In the genomic region with DNA sequence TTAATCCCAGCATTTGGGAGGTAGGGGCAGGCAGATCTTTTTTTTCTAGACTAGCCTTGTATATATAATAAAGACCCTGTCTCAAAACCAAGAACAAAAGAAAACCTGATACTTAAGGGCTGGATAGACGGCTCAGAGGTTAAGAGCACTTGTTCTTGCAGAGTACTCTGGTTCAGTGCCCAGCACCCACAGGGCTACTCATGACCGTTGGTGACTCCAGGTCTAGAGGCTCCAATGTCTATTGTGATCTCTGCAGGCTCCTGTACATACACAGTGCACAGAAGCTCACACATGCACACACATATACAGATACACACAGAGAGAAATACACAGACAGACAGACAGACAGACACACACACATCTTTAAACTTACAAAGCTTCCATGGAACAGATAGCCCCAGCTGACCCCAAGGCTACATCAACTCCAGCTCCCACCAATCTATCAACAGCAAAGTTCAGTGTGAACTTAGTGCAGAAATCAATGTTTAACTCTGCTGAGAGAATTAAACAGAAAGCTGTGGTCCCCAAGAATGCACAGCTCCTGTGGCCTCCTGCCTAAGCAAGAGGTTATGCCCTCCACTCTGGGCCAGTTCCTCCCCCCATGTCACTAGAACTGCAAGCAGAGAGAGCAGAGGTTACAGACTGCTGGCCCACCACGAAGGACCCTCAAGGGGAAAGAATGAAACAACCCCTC, we compare ENCODE assay signal across 30 mouse cellular contexts. TPM values are rescaled to one million over a fixed set of nuclear protein-coding genes. Genes with fewer than 3 reads are reported as not detected.
DNase-seq lines count a peak whose midpoint lies in the region; ATAC-seq and TF ChIP-seq lines count a peak whose summit lies in the region.
"Had no signal": no experiment of that assay in that cellular context is flagged by ENCODE, and none has a peak within 500 bp of the region (broad histone marks: within the 10 kb centered on the region; RNA-seq: fewer than 3 reads in every experiment).

No protein-coding gene starts in this region.

- peak; percentile 66 for ATAC-seq in liver, embryonic 13.5 days (ENCODE audit: low read depth)
- peak; percentile 80 for ATAC-seq in liver, embryonic 16.5 days (ENCODE audit: low read depth)
- no peak for ATAC-seq in megakaryocyte, adult 5-6 weeks (ENCODE audit: poor library complexity, severe bottlenecking)
- ATAC-seq: CD4-positive, CD25-positive, alpha-beta regulatory T cell, adult 4 months; forebrain, embryonic 14.5 days; forebrain, postnatal 0 days had no signal

- peak overlapping the region; percentile 81 for H3K27ac ChIP-seq in liver, adult 2 months (replicated peaks; ENCODE audit: insufficient read depth, low read depth, low read length)
- peak overlapping the region; percentile 47; the same call in 1 of the 2 replicates for H3K27ac ChIP-seq in liver, embryonic 13.5 days
- H3K27ac ChIP-seq in liver, embryonic 16.5 days (ENCODE audit: low read length): peak overlapping the region; percentile 26; the same call in 1 of the 2 replicates
- H3K27ac ChIP-seq: embryonic facial prominence, embryonic 12.5 days; embryonic facial prominence, embryonic 15.5 days; gastrocnemius, adult 2 months; heart, embryonic 15.5 days; hindbrain, embryonic 10.5 days; hindbrain, embryonic 13.5 days had no signal

- H3K27me3 ChIP-seq in liver, adult 2 months (ENCODE audit: control insufficient read depth, insufficient read depth, low read length): no peaks in the 10 kb centered on the region
- H3K27me3 ChIP-seq in liver, embryonic 13.5 days: no peaks in the 10 kb centered on the region
- no peaks in the 10 kb centered on the region for H3K27me3 ChIP-seq in liver, embryonic 16.5 days (ENCODE audit: control insufficient read depth, insufficient read depth, low read depth, low read length)
- H3K27me3 ChIP-seq: embryonic facial prominence, embryonic 12.5 days; embryonic facial prominence, embryonic 15.5 days; heart, embryonic 12.5 days; hindbrain, embryonic 13.5 days had no signal

- peak overlapping the region; percentile 15; the same call in 1 of the 2 replicates for H3K4me2 ChIP-seq in liver, embryonic 13.5 days
- H3K4me2 ChIP-seq in liver, embryonic 16.5 days (ENCODE audit: low read depth, low read length): no peak overlapping the region
- H3K4me2 ChIP-seq: embryonic facial prominence, embryonic 12.5 days; embryonic facial prominence, embryonic 15.5 days; heart, embryonic 12.5 days; heart, embryonic 15.5 days; hindbrain, embryonic 13.5 days had no signal

- peaks cover 52% of the 10 kb centered on the region for H3K4me1 ChIP-seq in liver, adult 2 months (ENCODE audit: control insufficient read depth, insufficient read depth, low read length)
- H3K4me1 ChIP-seq in liver, embryonic 13.5 days (replicated peaks): peaks cover 14% of the 10 kb centered on the region
- H3K4me1 ChIP-seq in liver, embryonic 16.5 days (ENCODE audit: control insufficient read depth, low read depth, low read length): peaks cover 5% of the 10 kb centered on the region; the same call in 1 of the 2 replicates
- H3K4me1 ChIP-seq: embryonic facial prominence, embryonic 12.5 days; heart, embryonic 12.5 days; heart, embryonic 15.5 days; hindbrain, embryonic 10.5 days had no signal

- peaks cover 14% of the 10 kb centered on the region; the same call in 1 of the 2 replicates for H3K79me2 ChIP-seq in liver, adult 2 months (ENCODE audit: control insufficient read depth, insufficient read depth, low read length)

- 18% methylated on average over 3 of the region's 3 CpGs for WGBS in liver, adult 2 months
- 39% methylated on average over 3 of the region's 3 CpGs for WGBS in liver, embryonic 13.5 days (ENCODE audit: insufficient replicate concordance)
- 43% methylated on average over 3 of the region's 3 CpGs for WGBS in liver, embryonic 16.5 days (ENCODE audit: insufficient replicate concordance)

- TF ChIP-seq POLR2A in liver, adult 2 months (IDR thresholded peaks at IDR 0.05; ENCODE audit: extremely low read depth, insufficient read depth, low read length): no peak

- no peak overlapping the region for H3K4me3 ChIP-seq in liver, adult 2 months (ENCODE audit: insufficient read depth, low read depth, low read length)
- no peak overlapping the region for H3K4me3 ChIP-seq in liver, embryonic 13.5 days (replicated peaks)
- H3K4me3 ChIP-seq in liver, embryonic 16.5 days (ENCODE audit: low read depth, low read length): no peak overlapping the region
- H3K4me3 ChIP-seq: embryonic facial prominence, embryonic 12.5 days; embryonic facial prominence, embryonic 15.5 days; gastrocnemius, adult 2 months; heart, embryonic 12.5 days; heart, embryonic 15.5 days; hindbrain, embryonic 10.5 days; hindbrain, embryonic 13.5 days had no signal

- TF ChIP-seq CTCF in liver, adult 2 months (IDR thresholded peaks at IDR 0.05; ENCODE audit: low read depth, low read length): no peak

- H3K9me3 ChIP-seq in liver, embryonic 13.5 days (replicated peaks): no peaks in the 10 kb centered on the region
- no peaks in the 10 kb centered on the region for H3K9me3 ChIP-seq in liver, embryonic 16.5 days (replicated peaks; ENCODE audit: control insufficient read depth, low read length)
- H3K9me3 ChIP-seq: embryonic facial prominence, embryonic 12.5 days; embryonic facial prominence, embryonic 15.5 days; heart, embryonic 12.5 days; heart, embryonic 15.5 days; hindbrain, embryonic 10.5 days; hindbrain, embryonic 13.5 days had no signal

- no peak overlapping the region for H3K9ac ChIP-seq in liver, adult 2 months (ENCODE audit: low read depth, low read length)
- H3K9ac ChIP-seq in liver, embryonic 13.5 days: no peak overlapping the region
- no peak overlapping the region for H3K9ac ChIP-seq in liver, embryonic 16.5 days (ENCODE audit: low read depth, low read length)
- H3K9ac ChIP-seq: embryonic facial prominence, embryonic 12.5 days; embryonic facial prominence, embryonic 15.5 days; forebrain, postnatal 0 days; heart, embryonic 12.5 days; heart, embryonic 15.5 days; hindbrain, embryonic 13.5 days had no signal

- H3K36me3 ChIP-seq in liver, adult 2 months (ENCODE audit: control insufficient read depth, insufficient read depth, low read length): peaks cover 34% of the 10 kb centered on the region
- H3K36me3 ChIP-seq in liver, embryonic 13.5 days: no peaks in the 10 kb centered on the region
- no peaks in the 10 kb centered on the region for H3K36me3 ChIP-seq in liver, embryonic 16.5 days (ENCODE audit: control insufficient read depth, insufficient read depth)
- H3K36me3 ChIP-seq: embryonic facial prominence, embryonic 12.5 days; embryonic facial prominence, embryonic 15.5 days; heart, embryonic 12.5 days; heart, embryonic 15.5 days had no signal

- peak; percentile 25 for DNase-seq in liver
- DNase-seq in liver, adult 2 months (ENCODE audit: extremely low read depth, low read depth, low spot score): peak; percentile 95
- DNase-seq in liver, embryonic 13.5 days: no peak
- no peak for DNase-seq in heart, adult 18-20 months
- DNase-seq in adrenal gland, adult 8-10 months: no peak
- DNase-seq in urinary bladder, adult 18-20 months (ENCODE audit: low spot score in 2 of 2): no peak
- DNase-seq: adrenal gland, adult 2 months; adrenal gland, postnatal 25 days; cerebellum, adult 11-12 months; cerebellum, adult 9-11 months; cerebellum, postnatal 25 days; forebrain, postnatal 0 days; gastrocnemius, adult 2 months; gastrocnemius, postnatal 14 days; heart, adult 11 months; heart, postnatal 10 days; heart, postnatal 36 days had no signal

RNA-seq across cellular contexts. Expression of a gene that starts 24.4 kb away (rescaled TPM):
- 287 and 443 TPM in 2 replicates for total RNA-seq in liver, adult 2 months (2014; rRNA removed)
- polyA plus RNA-seq in liver, adult 2 months (2012; rRNA removed): 157 and 182 TPM in 2 replicates
- polyA plus RNA-seq in liver, embryonic 13.5 days (2015; fragmentation: Nextera tagmentation; extraction: Ambion mirVana): 24.3 and 34.8 TPM in 2 replicates
- 47.5 and 50.6 TPM in 2 replicates for polyA plus RNA-seq in liver, embryonic 16.5 days (2015; fragmentation: Nextera tagmentation; extraction: Ambion mirVana)
- total RNA-seq in heart, adult 18-20 months (2021): under 1 TPM; 0.13 to 0.17 TPM
- not detected in 2 replicates for total RNA-seq in megakaryocyte, adult 5-6 weeks (2015)
- total RNA-seq in megakaryocyte, adult 5-6 weeks (2017): not detected in 2 replicates
- under 1 TPM; 0.49 to 0.78 (median 0.52) TPM for total RNA-seq in adrenal gland, adult 8-10 months (2022)
- total RNA-seq: common myeloid progenitor, adult 5-6 weeks; MEL had no signal
- polyA plus RNA-seq: C2C12; CD4-positive, CD25-positive, alpha-beta regulatory T cell, adult 4 months had no signal

RNA-seq across cellular contexts. Expression of a gene that starts 53.9 kb away (rescaled TPM):
- total RNA-seq in liver, adult 2 months (2014; rRNA removed): 14.6 and 20.7 TPM in 2 replicates
- polyA plus RNA-seq in liver, adult 2 months (2012; rRNA removed): 5.1 and 5.2 TPM in 2 replicates
- 5.4 and 6.6 TPM in 2 replicates for polyA plus RNA-seq in liver, embryonic 13.5 days (2015; fragmentation: Nextera tagmentation; extraction: Ambion mirVana)
- polyA plus RNA-seq in liver, embryonic 16.5 days (2015; fragmentation: Nextera tagmentation; extraction: Ambion mirVana): 4.5 and 4.8 TPM in 2 replicates
- total RNA-seq in heart, adult 18-20 months (2021): 10 to 100 TPM; 24.7 to 27.5 TPM
- 8.8 and 12.4 TPM in 2 replicates for total RNA-seq in megakaryocyte, adult 5-6 weeks (2015)
- 8.5 and 9.9 TPM in 2 replicates for total RNA-seq in megakaryocyte, adult 5-6 weeks (2017)
- 10 to 100 TPM in 3 of 4 experiments, 1 to 10 TPM in 1; 10.0 to 12.2 (median 10.4) TPM for total RNA-seq in adrenal gland, adult 8-10 months (2022)

Comparison
In these comparisons a context has a peak if more than half of its experiments do, and no peak if none do; other contexts are left out.
1. DNase-seq: peak in liver (single experiment) and liver, adult 2 months (single experiment); none in liver, embryonic 13.5 days (single experiment), heart, adult 18-20 months (0 of 2), adrenal gland, adult 8-10 months (single experiment) and urinary bladder, adult 18-20 months (0 of 2).
2. H3K27ac ChIP-seq: peak in every context shown above with its lines; median percentile 81 in liver, adult 2 months; 47 in liver, embryonic 13.5 days; 26 in liver, embryonic 16.5 days.
3. RNA of a gene that starts 24.4 kb away (total RNA-seq): 287 to 443 TPM in liver, adult 2 months; 0.49 to 0.78 TPM in adrenal gland, adult 8-10 months, 0.13 to 0.17 TPM in heart, adult 18-20 months and not detected in megakaryocyte, adult 5-6 weeks; every median in the first group is over 100 times any median in the second.